Mouse (Mus musculus): ENCODE measurements around the gene Map4k1. TPM values are rescaled to one million over a fixed set of nuclear protein-coding genes. Genes with fewer than 3 reads are reported as not detected.
A peak's percentile ranks its signal among the peaks of the same experiment; 100 is the strongest.

Gene Map4k1
- polyA plus RNA-seq, 1 experiment, result 12.0 TPM

DNA sequence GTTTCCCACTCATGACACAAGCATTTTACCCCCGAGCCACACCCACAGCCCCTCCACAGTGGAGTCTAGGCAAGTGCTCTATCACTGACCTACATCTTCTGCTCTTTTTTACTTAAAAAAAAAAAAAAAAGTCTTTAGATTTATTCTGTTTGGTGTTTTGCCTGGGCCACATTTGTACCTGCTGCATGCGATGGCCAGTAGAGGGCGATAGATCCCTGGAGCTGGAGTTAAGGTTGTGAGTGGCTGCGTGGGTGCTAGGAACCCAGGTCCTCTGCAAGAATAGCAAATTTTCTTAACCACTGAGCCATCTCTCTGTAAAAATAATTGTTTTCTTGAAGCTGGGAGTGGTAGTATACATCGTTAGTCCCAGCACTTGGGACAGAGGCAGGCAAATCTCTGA lies 9.8 kb downstream of the Map4k1 start:
- Histone ChIP-seq H3K27ac (ENCODE audit: insufficient read depth, low read depth, low read length) (no peak overlapping the region), H3K4me1 (ENCODE audit: control insufficient read depth, insufficient read depth, low read length) (no peaks in the 10 kb centered on the region), H3K4me3 (ENCODE audit: insufficient read depth, low read length) (no peak overlapping the region)
- TF ChIP-seq POLR2A (IDR thresholded peaks at IDR 0.05; ENCODE audit: borderline replicate concordance, low read depth, low read length) (no peak), CTCF (IDR thresholded peaks at IDR 0.05; ENCODE audit: low read depth, low read length) (peak; percentile 74)

DNA sequence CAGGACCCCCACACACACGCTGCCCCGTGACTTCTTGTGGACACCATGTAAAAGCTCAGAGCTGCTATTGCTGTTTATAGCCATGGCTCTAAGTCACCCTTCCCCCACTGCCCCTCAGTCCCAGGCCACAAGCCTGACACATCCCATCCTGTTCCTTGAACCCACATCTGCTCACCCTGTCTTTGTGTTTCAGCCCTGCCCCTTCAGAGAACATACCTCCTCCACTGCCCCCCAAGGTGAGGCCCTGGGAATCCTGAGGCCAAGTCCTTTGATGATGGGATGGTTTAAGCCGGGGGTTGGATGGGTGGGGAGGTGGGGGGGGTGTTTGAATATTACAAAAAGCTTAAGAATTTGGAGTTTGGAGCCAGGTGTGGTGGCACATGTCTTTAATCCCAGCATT lies 11.1 kb downstream of the Map4k1 start:
- TF ChIP-seq POLR2A (IDR thresholded peaks at IDR 0.05; ENCODE audit: borderline replicate concordance, low read depth, low read length) (no peak), CTCF (IDR thresholded peaks at IDR 0.05; ENCODE audit: low read depth, low read length) (no peak)
- H3K4me1 ChIP-seq (ENCODE audit: control insufficient read depth, insufficient read depth, low read length), result no peaks in the 10 kb centered on the region

DNA sequence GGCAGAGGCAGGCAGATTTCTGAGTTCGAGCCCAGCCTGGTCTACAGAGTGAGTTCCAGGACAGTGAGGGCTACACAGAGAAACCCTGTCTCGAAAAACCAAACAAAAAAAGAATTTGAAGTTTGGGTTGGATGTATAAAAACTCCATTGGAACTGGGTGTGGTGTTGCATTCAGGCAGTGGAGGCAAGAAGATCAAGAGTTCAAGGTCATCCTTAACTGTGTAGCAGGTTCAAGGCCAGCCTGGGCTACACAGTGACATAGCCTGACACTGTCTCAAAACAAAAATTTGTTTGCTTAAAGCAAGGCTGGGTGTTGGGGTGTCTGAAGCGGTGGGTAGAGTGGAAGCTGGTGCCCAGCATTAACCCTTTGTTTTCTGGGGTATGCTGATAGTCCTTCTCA lies 11.6 kb downstream of the Map4k1 start:
- no peaks in the 10 kb centered on the region for H3K4me1 ChIP-seq (ENCODE audit: control insufficient read depth, insufficient read depth, low read length)
- no peak for TF ChIP-seq CTCF (IDR thresholded peaks at IDR 0.05; ENCODE audit: low read depth, low read length)
- TF ChIP-seq POLR2A (IDR thresholded peaks at IDR 0.05; ENCODE audit: borderline replicate concordance, low read depth, low read length), result no peak
- no peak overlapping the region for H3K27ac ChIP-seq (ENCODE audit: insufficient read depth, low read depth, low read length)
- H3K4me3 ChIP-seq (ENCODE audit: insufficient read depth, low read length), result no peak overlapping the region

More for the DNA sequence above, 11.1 kb downstream of the Map4k1 start:
- H3K4me3 ChIP-seq (ENCODE audit: insufficient read depth, low read length), result no peak overlapping the region
- no peak overlapping the region for H3K27ac ChIP-seq (ENCODE audit: insufficient read depth, low read depth, low read length)

DNA sequence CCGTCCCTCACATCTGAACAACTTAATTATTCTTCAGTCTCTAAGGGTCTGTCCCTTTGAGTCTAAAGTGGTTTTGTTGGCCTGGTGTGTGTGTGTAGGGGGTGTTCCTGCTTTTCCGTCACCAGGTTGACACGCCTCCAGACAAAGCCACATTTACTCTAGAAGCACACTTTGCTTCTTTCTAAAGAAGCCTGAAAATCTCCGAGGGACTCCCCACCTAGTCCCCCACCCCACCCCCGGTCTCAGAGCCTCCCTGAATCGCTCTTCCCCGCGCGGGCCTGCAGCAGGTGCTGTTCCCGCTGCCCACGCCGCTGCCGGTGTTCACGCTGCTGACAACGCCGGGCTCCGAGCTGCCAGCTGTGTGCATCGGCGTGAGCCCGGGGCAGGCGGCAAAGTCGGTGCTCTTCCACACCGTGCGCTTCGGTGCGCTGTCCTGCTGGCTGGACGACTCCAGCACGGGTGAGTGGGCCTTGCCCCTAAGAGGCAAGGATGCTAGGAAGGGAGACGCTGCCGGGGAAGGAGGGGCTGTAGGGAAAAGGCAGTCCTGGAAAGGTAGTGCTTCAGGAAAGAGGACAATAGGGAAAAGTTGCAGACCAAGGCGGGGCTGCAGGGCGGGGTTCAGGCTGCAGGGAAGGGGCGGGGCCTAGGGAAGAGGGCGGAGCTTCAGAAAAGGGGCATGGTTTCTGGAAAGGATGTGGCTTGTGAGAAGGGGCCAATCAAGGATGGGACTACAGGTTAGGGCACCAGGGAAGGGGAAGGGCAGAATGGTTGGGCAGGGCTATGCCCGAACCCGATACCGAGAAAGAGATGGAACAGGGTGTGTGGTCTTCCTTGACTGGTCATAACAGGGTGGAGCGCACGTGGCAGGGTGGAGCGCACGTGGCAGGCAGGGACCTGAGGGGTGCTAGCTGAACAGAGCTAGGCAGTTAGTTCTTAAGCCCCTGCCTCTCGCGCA lies 19.1 kb downstream of the Map4k1 start:
- TF ChIP-seq CTCF (IDR thresholded peaks at IDR 0.05; ENCODE audit: low read depth, low read length), result no peak
- TF ChIP-seq POLR2A (IDR thresholded peaks at IDR 0.05; ENCODE audit: borderline replicate concordance, low read depth, low read length), result no peak
- Histone ChIP-seq H3K4me1 (ENCODE audit: control insufficient read depth, insufficient read depth, low read length) (peaks cover 4% of the 10 kb centered on the region), H3K27ac (ENCODE audit: insufficient read depth, low read depth, low read length) (no peak overlapping the region), H3K4me3 (ENCODE audit: insufficient read depth, low read length) (peak overlapping the region; percentile 50)

DNA sequence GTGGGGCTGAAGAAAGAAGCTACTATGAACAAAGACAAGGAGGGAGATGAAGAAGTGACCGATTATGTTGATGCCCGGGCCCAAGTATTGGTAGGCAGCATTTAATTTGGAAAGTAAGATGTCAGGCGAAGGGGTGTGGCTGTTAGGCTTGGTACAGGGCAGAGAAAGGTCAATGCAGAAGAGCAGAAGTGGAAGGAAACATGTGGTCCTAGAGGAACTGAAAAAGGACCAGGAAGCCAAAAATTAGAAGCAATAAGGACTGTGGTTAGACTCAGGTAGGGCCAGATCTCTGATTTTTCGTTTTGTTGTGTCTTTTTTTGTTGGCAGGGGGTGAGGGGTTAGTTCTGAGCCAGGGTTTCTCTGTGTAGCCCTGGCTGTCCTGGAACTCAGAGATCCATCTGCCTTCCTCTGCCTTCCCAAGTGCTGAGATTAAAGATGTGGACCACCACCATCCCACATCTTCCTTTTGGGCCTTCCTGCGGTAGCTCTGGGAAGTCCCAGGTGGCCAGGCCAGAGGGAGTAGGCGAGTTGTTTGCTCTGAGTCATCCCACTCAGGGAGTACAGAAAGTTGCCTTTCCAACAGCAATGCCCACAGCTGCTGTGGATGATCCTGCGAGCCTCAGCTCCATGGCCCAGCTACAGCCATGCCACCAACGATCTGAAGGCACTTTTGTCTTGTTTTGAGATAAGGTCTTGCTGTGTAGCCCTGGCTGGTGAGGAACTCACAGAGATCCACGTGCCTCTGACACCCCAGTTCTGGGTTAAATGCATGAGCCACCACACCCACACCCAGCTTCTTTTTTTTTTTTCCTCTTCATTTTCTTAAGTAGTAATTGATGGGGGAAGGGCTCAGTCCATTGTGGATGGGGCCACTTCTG lies 25.6 kb downstream of the Map4k1 start:
- Histone ChIP-seq H3K27ac (ENCODE audit: insufficient read depth, low read depth, low read length) (peak overlapping the region; percentile 6; the same call in 1 of the 2 replicates), H3K4me3 (ENCODE audit: insufficient read depth, low read length) (no peak overlapping the region), H3K4me1 (ENCODE audit: control insufficient read depth, insufficient read depth, low read length) (peaks cover 24% of the 10 kb centered on the region)
- TF ChIP-seq POLR2A (IDR thresholded peaks at IDR 0.05; ENCODE audit: borderline replicate concordance, low read depth, low read length), result no peak
- no peak for TF ChIP-seq CTCF (IDR thresholded peaks at IDR 0.05; ENCODE audit: low read depth, low read length)

DNA sequence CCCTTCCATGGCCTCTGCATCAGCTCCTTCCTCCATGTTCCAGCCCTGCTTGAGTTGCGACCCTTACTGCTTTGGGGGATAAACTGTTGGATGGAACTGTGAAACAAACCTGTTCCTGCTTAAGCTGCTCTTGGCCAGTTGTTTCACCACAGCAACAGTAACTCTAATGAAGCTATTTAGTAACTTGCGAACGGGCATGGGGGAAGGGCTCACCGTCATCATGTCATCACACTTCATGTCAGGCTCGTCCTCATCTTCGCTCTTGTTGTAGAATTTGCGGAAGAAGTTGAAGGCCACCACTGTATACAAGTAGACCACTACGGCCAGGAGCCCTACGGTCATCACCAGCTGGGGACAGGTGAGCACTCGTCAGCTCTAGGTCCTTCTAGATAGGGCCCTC lies 26.3 kb downstream of the Map4k1 start:
- Histone ChIP-seq H3K4me3 (ENCODE audit: insufficient read depth, low read length) (no peak overlapping the region), H3K4me1 (ENCODE audit: control insufficient read depth, insufficient read depth, low read length) (peaks cover 24% of the 10 kb centered on the region), H3K27ac (ENCODE audit: insufficient read depth, low read depth, low read length) (no peak overlapping the region)
- TF ChIP-seq CTCF (IDR thresholded peaks at IDR 0.05; ENCODE audit: low read depth, low read length) (no peak), POLR2A (IDR thresholded peaks at IDR 0.05; ENCODE audit: borderline replicate concordance, low read depth, low read length) (no peak)

DNA sequence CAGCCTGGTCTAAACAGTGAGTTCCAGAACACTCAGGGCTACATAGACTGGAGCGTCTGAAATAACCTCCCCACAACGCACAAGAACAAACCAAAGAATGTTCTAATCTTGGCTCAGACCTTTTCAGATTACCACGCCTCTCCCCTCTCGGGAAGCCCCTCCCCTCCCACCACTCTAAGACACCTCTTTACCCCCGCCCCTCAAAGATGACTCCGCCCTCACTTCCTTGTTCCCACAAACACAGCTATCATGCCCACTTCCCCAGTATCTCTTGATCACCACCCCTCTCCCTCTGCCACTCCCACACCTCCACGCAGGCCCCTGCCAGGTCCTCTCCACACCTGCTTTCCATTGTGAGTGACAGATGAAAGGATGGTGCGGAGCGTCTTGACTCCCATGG lies 26.9 kb downstream of the Map4k1 start:
- H3K4me3 ChIP-seq (ENCODE audit: insufficient read depth, low read length), result no peak overlapping the region

DNA sequence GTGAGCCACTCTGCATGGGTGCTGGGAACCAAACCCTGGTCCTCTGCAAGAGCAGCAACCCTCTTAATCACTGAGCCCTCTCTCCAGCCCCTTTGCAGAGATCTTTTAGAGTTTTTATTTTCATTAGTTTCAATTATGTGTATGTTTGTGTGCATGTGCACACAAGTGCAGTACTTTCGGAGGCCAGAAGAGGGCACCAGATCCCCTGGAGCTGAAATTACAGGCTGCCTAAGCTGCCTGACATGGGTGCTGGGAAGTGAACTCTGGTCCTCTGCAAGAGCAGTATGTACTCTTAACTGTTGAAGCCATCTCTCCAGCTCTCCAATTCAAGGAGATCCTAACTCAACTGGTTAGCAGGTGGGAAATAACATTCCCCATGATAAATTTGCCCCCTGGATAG lies 33.1 kb downstream of the Map4k1 start:
- Histone ChIP-seq H3K4me3 (ENCODE audit: insufficient read depth, low read length) (no peak overlapping the region), H3K27ac (ENCODE audit: insufficient read depth, low read depth, low read length) (no peak overlapping the region), H3K4me1 (ENCODE audit: control insufficient read depth, insufficient read depth, low read length) (peaks cover 2% of the 10 kb centered on the region; the same call in 1 of the 2 replicates)
- no peak for TF ChIP-seq POLR2A (IDR thresholded peaks at IDR 0.05; ENCODE audit: borderline replicate concordance, low read depth, low read length)
- no peak for TF ChIP-seq CTCF (IDR thresholded peaks at IDR 0.05; ENCODE audit: low read depth, low read length)

More for the DNA sequence above, 26.9 kb downstream of the Map4k1 start:
- no peak for TF ChIP-seq CTCF (IDR thresholded peaks at IDR 0.05; ENCODE audit: low read depth, low read length)
- TF ChIP-seq POLR2A (IDR thresholded peaks at IDR 0.05; ENCODE audit: borderline replicate concordance, low read depth, low read length), result no peak
- H3K4me1 ChIP-seq (ENCODE audit: control insufficient read depth, insufficient read depth, low read length), result peaks cover 24% of the 10 kb centered on the region
- H3K27ac ChIP-seq (ENCODE audit: insufficient read depth, low read depth, low read length), result no peak overlapping the region

DNA sequence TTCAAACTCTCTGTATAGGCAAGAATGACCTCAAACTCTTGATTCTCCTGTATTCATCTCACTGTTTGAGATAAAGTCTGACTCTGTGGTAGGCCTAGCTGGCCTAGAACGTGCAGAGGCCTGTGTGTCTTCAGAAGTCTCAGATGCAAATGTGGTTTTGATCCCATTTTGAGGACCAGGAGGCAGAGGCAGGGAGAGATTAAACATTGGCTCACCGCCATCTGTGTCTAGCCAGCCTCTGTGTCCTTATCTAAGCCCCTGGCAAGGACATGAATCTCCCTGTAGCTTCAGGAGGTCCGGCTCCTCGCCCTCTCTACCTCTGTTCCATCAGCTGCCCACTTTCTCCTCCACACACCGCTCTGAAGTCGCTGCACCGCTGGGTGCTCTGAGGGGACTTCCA lies 34.6 kb downstream of the Map4k1 start:
- no peak overlapping the region for H3K27ac ChIP-seq (ENCODE audit: insufficient read depth, low read depth, low read length)
- no peak overlapping the region for H3K4me3 ChIP-seq (ENCODE audit: insufficient read depth, low read length)
- peaks cover 2% of the 10 kb centered on the region; the same call in 1 of the 2 replicates for H3K4me1 ChIP-seq (ENCODE audit: control insufficient read depth, insufficient read depth, low read length)
- TF ChIP-seq POLR2A (IDR thresholded peaks at IDR 0.05; ENCODE audit: borderline replicate concordance, low read depth, low read length) (no peak), CTCF (IDR thresholded peaks at IDR 0.05; ENCODE audit: low read depth, low read length) (no peak)
